Mouse (Mus musculus): ENCODE results near the gene Mettl26. TPM values are rescaled to one million over a fixed set of nuclear protein-coding genes. Genes with fewer than 3 reads are reported as not detected.

The Mettl26 gene
- polyA plus RNA-seq, 1 experiment from 2014 or later = 74.5 TPM

Small RNAs within 50 kb of the gene (microRNA-seq; reads per million reads assigned to microRNA genes)
- 2.1 reads per million for gene Mir3082 (ENCODE audit: borderline number of aligned reads)

Other genes starting within 250 kb of the Mettl26 start
- gene Gng13, start 157.9 kb upstream of the Mettl26 start, polyA plus RNA-seq (2014; fragmentation: Nextera tagmentation; extraction: Ambion mirVana) = 0.42 and 1.3 TPM in 2 replicates
- gene Chtf18, start 147.7 kb upstream of the Mettl26 start, polyA plus RNA-seq (2014; fragmentation: Nextera tagmentation; extraction: Ambion mirVana) = 32.0 and 35.6 TPM in 2 replicates
- 16.6 and 17.5 TPM in 2 replicates for gene Rpusd1, start 147.4 kb upstream of the Mettl26 start, polyA plus RNA-seq (2014; fragmentation: Nextera tagmentation; extraction: Ambion mirVana)
- not detected in 2 replicates for gene Mslnl, start 139.0 kb upstream of the Mettl26 start, polyA plus RNA-seq (2014; fragmentation: Nextera tagmentation; extraction: Ambion mirVana)
- gene Msln, start 120.7 kb upstream of the Mettl26 start, polyA plus RNA-seq (2014; fragmentation: Nextera tagmentation; extraction: Ambion mirVana) = 0.29 and 0.55 TPM in 2 replicates
- gene Narfl, start 101.3 kb upstream of the Mettl26 start, polyA plus RNA-seq (2014; fragmentation: Nextera tagmentation; extraction: Ambion mirVana) = 28.4 and 29.9 TPM in 2 replicates
- gene Haghl, start 89.4 kb upstream of the Mettl26 start, polyA plus RNA-seq (2014; fragmentation: Nextera tagmentation; extraction: Ambion mirVana) = 22.7 and 25.0 TPM in 2 replicates
- gene Ccdc78, start 88.5 kb upstream of the Mettl26 start, polyA plus RNA-seq (2014; fragmentation: Nextera tagmentation; extraction: Ambion mirVana) = 0.25 and 0.33 TPM in 2 replicates
- 83.7 and 83.8 TPM in 2 replicates for gene Fam173a, start 82.2 kb upstream of the Mettl26 start, polyA plus RNA-seq (2014; fragmentation: Nextera tagmentation; extraction: Ambion mirVana)
- not detected in 2 replicates for gene AC134908.4, start 79.4 kb upstream of the Mettl26 start, polyA plus RNA-seq (2014; fragmentation: Nextera tagmentation; extraction: Ambion mirVana)
- gene Metrn, start 77.9 kb upstream of the Mettl26 start, polyA plus RNA-seq (2014; fragmentation: Nextera tagmentation; extraction: Ambion mirVana) = 7.6 and 10.8 TPM in 2 replicates
- gene Fbxl16, start 66.0 kb upstream of the Mettl26 start, polyA plus RNA-seq (2014; fragmentation: Nextera tagmentation; extraction: Ambion mirVana) = 0.99 and 1.2 TPM in 2 replicates
- 29.8 and 31.9 TPM in 2 replicates for gene Wdr24, start 51.4 kb upstream of the Mettl26 start, polyA plus RNA-seq (2014; fragmentation: Nextera tagmentation; extraction: Ambion mirVana)
- 36.6 and 37.0 TPM in 2 replicates for gene Jmjd8, start 46.2 kb upstream of the Mettl26 start, polyA plus RNA-seq (2014; fragmentation: Nextera tagmentation; extraction: Ambion mirVana)
- gene Stub1, start 41.7 kb upstream of the Mettl26 start, polyA plus RNA-seq (2014; fragmentation: Nextera tagmentation; extraction: Ambion mirVana) = 249 and 252 TPM in 2 replicates
- gene Rhbdl1, start 37.8 kb upstream of the Mettl26 start, polyA plus RNA-seq (2014; fragmentation: Nextera tagmentation; extraction: Ambion mirVana) = 0.60 and 1.6 TPM in 2 replicates
- 0.78 and 1.1 TPM in 2 replicates for gene Gm20683, start 33.3 kb upstream of the Mettl26 start, polyA plus RNA-seq (2014; fragmentation: Nextera tagmentation; extraction: Ambion mirVana)
- 9.6 and 12.8 TPM in 2 replicates for gene Rhot2, start 30.2 kb upstream of the Mettl26 start, polyA plus RNA-seq (2014; fragmentation: Nextera tagmentation; extraction: Ambion mirVana)
- gene Wdr90, start 13.6 kb upstream of the Mettl26 start, polyA plus RNA-seq (2014; fragmentation: Nextera tagmentation; extraction: Ambion mirVana) = 22.2 and 25.7 TPM in 2 replicates
- 96.5 and 110 TPM in 2 replicates for gene Mcrip2, start 6.3 kb upstream of the Mettl26 start, polyA plus RNA-seq (2014; fragmentation: Nextera tagmentation; extraction: Ambion mirVana)
- gene Wfikkn1, start 5.8 kb downstream of the Mettl26 start, polyA plus RNA-seq (2014; fragmentation: Nextera tagmentation; extraction: Ambion mirVana) = 2.1 and 2.4 TPM in 2 replicates
- gene Rab40c, start 44.7 kb downstream of the Mettl26 start, polyA plus RNA-seq (2014; fragmentation: Nextera tagmentation; extraction: Ambion mirVana) = 9.9 and 10.7 TPM in 2 replicates
- gene Pigq, start 69.9 kb downstream of the Mettl26 start, polyA plus RNA-seq (2014; fragmentation: Nextera tagmentation; extraction: Ambion mirVana) = 137 and 139 TPM in 2 replicates
- 0.85 and 1.4 TPM in 2 replicates for gene Nhlrc4, start 69.9 kb downstream of the Mettl26 start, polyA plus RNA-seq (2014; fragmentation: Nextera tagmentation; extraction: Ambion mirVana)
- 0.68 and 0.85 TPM in 2 replicates for gene A930017K11Rik, start 77.5 kb downstream of the Mettl26 start, polyA plus RNA-seq (2014; fragmentation: Nextera tagmentation; extraction: Ambion mirVana)
- 23.0 and 27.4 TPM in 2 replicates for gene Capn15, start 110.7 kb downstream of the Mettl26 start, polyA plus RNA-seq (2014; fragmentation: Nextera tagmentation; extraction: Ambion mirVana)
- gene Rab11fip3, start 194.5 kb downstream of the Mettl26 start, polyA plus RNA-seq (2014; fragmentation: Nextera tagmentation; extraction: Ambion mirVana) = 7.0 and 7.6 TPM in 2 replicates
- gene Decr2, start 215.3 kb downstream of the Mettl26 start, polyA plus RNA-seq (2014; fragmentation: Nextera tagmentation; extraction: Ambion mirVana) = 18.2 and 20.1 TPM in 2 replicates
- 111 and 120 TPM in 2 replicates for gene Nme4, start 220.5 kb downstream of the Mettl26 start, polyA plus RNA-seq (2014; fragmentation: Nextera tagmentation; extraction: Ambion mirVana)
- 1.6 and 2.1 TPM in 2 replicates for gene Tmem8, start 238.2 kb downstream of the Mettl26 start, polyA plus RNA-seq (2014; fragmentation: Nextera tagmentation; extraction: Ambion mirVana)
- gene Mrpl28, start 248.4 kb downstream of the Mettl26 start, polyA plus RNA-seq (2014; fragmentation: Nextera tagmentation; extraction: Ambion mirVana) = 253 TPM in 2 replicates

Data from liver, embryonic 11.5 days (tissue).